Mouse (Mus musculus) ES-Bruce4 (cell line): Measurements from ENCODE around the gene Pecr.

Experiments used
- CTCF ChIP-seq: IDR thresholded peaks from one replicate; pipeline ENCODE4 v1.8.1; 2011; ENCODE audit warnings: low read depth, low read length
- EP300 ChIP-seq: IDR thresholded peaks from 2 replicates; pipeline ENCODE4 v1.6.1; 2011; ENCODE audit warnings: low read depth, low read length; ENCODE audit not compliant: insufficient read depth
- POLR2A ChIP-seq: IDR thresholded peaks from one replicate; pipeline ENCODE4 v1.8.1; 2011; ENCODE audit warnings: low read length; ENCODE audit not compliant: insufficient read depth

DNA sequence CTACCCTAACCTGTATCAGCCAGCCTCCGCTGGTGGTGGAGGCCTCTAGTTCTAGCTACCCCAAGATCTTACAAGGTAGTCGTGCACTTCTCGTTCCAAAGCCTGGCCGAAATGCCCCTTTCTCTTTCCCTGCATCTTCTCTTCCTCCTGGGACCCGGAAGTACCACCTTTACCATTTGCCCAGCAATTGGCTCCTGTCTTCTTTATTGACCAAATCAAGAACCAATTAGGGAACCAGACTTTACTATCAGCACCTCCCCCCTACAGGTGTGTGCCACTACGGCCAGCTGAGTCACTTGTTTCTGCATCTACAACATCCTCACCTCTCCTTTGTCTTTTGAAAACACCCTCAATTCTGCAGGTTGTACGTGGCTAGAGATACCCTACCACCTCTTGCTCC is 67.4 kb downstream of the Pecr start:
- TF ChIP-seq CTCF, result no peak
- peak; percentile 76 for TF ChIP-seq POLR2A
- no peak for TF ChIP-seq EP300
